Mouse (Mus musculus) lung, postnatal 0 days (tissue): ENCODE results near the gene Adora1. TPM values are rescaled to one million over a fixed set of nuclear protein-coding genes. Genes with fewer than 3 reads are reported as not detected.

Source experiments
- ATAC-seq: fragments of 200-750 bp; cut with Nextera tagmentation; 2 replicates; pipeline ENCODE4 v1.8.0; 2017; ENCODE audit warnings: moderate library complexity
- DNase-seq: peaks from one replicate; pipeline ENCODE4 v3.0.0-alpha.2; 2016; ENCODE audit warnings: low spot score
- H3K27ac ChIP-seq: fragments of 300-500 bp; sonication (generic); 2 replicates; pipeline ENCODE4 v1.5.1; 2014; ENCODE audit warnings: antibody characterized with exemption, mild to moderate bottlenecking, low read length, mixed read lengths
- H3K27me3 ChIP-seq: fragments of 300-500 bp; sonication (generic); replicated peaks from 2 replicates; pipeline ENCODE4 v1.6.1; 2014; ENCODE audit warnings: low read length, mixed read lengths; ENCODE audit not compliant: insufficient read depth
- H3K36me3 ChIP-seq: fragments of 300-500 bp; sonication (generic); 2 replicates; pipeline ENCODE4 v1.6.1; 2014; ENCODE audit warnings: low read length, mixed read lengths; ENCODE audit not compliant: insufficient read depth
- H3K4me1 ChIP-seq: fragments of 300-500 bp; sonication (generic); 2 replicates; pipeline ENCODE4 v1.6.1; 2014; ENCODE audit warnings: antibody characterized with exemption, low read depth, low read length, mixed read lengths; ENCODE audit not compliant: insufficient read depth
- H3K4me2 ChIP-seq: fragments of 300-500 bp; sonication (generic); replicated peaks from 2 replicates; pipeline ENCODE4 v1.6.1; 2014; ENCODE audit warnings: low read depth, mild to moderate bottlenecking, low read length, moderate library complexity, mixed read lengths
- H3K4me3 ChIP-seq: fragments of 300-500 bp; sonication (generic); 2 replicates; pipeline ENCODE4 v1.5.1; 2014; ENCODE audit warnings: low read depth, low read length
- H3K9ac ChIP-seq: fragments of 300-500 bp; sonication (generic); replicated peaks from 2 replicates; pipeline ENCODE4 v1.6.1; 2014; ENCODE audit warnings: low read depth, mild to moderate bottlenecking
- H3K9me3 ChIP-seq: fragments of 300-500 bp; sonication (generic); 2 replicates; pipeline ENCODE4 v1.6.1; 2016; ENCODE audit warnings: low read length, mixed read lengths
- CTCF ChIP-seq: IDR thresholded peaks from 2 replicates; pipeline ENCODE4 v1.5.1; 2016; ENCODE audit warnings: antibody characterized with exemption, mild to moderate bottlenecking
- EP300 ChIP-seq: IDR thresholded peaks from 2 replicates; pipeline ENCODE4 v1.6.1; 2016; ENCODE audit warnings: antibody characterized with exemption, mild to moderate bottlenecking, control low read depth
- WGBS: fragments of 180-500 bp; shearing (Covaris S2); extraction: QIAGEN DNeasy Blood & Tissue Kit; methylation state at CpG from one replicate; pipeline ENCODE4 v1.1.7; 2014; 5-methylcytosine and 5-hydroxymethylcytosine counted together
- polyA plus RNA-seq: library from polyadenylated mRNA; unstranded; fragments of >200 nt; fragmentation: Nextera tagmentation; extraction: Ambion mirVana; gene quantifications from 2 replicates; pipeline ENCODE4 v1.2.1, GENCODE M21; 2015

The Adora1 gene
- 4.8 and 4.9 TPM in 2 replicates for polyA plus RNA-seq

DNA sequence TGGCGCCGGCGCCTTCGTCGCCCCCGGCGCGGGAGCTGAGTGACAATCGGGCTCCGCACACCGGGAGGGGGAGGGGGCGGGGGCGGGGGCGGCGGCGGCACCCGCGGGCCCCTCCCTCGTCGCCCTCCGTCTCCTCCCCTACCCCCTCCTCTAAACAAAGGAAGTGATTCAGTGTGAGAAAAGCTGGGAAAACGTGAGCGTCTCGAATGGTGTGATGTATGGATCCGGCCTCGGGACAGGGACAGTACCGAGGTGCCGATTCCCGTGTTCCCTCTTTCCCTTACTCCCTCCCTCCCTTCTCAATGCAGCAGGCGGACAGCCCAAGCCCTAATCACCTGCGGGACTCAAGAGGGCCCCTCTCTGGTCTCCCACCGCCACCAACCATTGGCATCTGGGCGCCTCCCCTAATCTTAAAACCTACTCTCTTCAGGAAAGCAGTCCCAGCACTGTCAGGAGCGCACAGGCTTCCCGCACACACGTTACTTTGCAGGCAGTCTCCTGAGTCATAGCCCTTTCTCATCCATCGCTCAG lies at the start of gene Adora1:
Gene Adora1, minus strand, starts transcription at position 41 of the 531 bp plus-strand sequence.
- ATAC-seq = no peak; the same call in 1 of the 2 replicates
- H3K4me3 ChIP-seq = peak within 1 kb of the TSS; percentile 30
- peaks cover 13% of the 10 kb centered on the region; the same call in 1 of the 2 replicates for H3K4me1 ChIP-seq
- DNase-seq = no peak
- peaks cover 17% of the 10 kb centered on the region for H3K27me3 ChIP-seq
- H3K4me2 ChIP-seq = peak within 1 kb of the TSS; percentile 72
- no peak within 1 kb of the TSS for H3K27ac ChIP-seq
- no peaks in the 10 kb centered on the region for H3K36me3 ChIP-seq
- TF ChIP-seq CTCF = no peak
- TF ChIP-seq EP300 = no peak
- no peaks in the 10 kb centered on the region for H3K9me3 ChIP-seq
- H3K9ac ChIP-seq = no peak within 1 kb of the TSS
- 4% methylated on average over 25 of the region's 37 CpGs for WGBS

GRCm38 (mm10) chr1:134283108-134283507 lies 47.9 kb upstream of the Adora1 start:
- Histone ChIP-seq H3K9ac (no peak overlapping the region), H3K4me3 (no peak overlapping the region), H3K36me3 (no peaks in the 10 kb centered on the region), H3K4me1 (no peaks in the 10 kb centered on the region), H3K9me3 (no peaks in the 10 kb centered on the region), H3K27me3 (no peaks in the 10 kb centered on the region), H3K4me2 (no peak overlapping the region), H3K27ac (no peak overlapping the region)
- peak; percentile 75 for ATAC-seq
- peak; percentile 80 for DNase-seq
- 40% methylated on average over 1 of the region's 1 CpGs for WGBS
- TF ChIP-seq CTCF = no peak
- TF ChIP-seq EP300 = no peak

- Histone ChIP-seq H3K9me3 (no peaks in the 10 kb centered on the region), H3K27me3 (no peaks in the 10 kb centered on the region), H3K36me3 (no peaks in the 10 kb centered on the region), H3K4me1 (no peaks in the 10 kb centered on the region), H3K27ac (no peak overlapping the region), H3K4me2 (no peak overlapping the region), H3K9ac (no peak overlapping the region), H3K4me3 (no peak overlapping the region)
- 61% methylated on average over 3 of the region's 3 CpGs for WGBS
- no peak for ATAC-seq
- TF ChIP-seq EP300 (no peak), CTCF (no peak)
- no peak for DNase-seq
Observed at GRCm38 (mm10) chr1:134282342-134282741, 47.1 kb upstream of the Adora1 start.

DNA sequence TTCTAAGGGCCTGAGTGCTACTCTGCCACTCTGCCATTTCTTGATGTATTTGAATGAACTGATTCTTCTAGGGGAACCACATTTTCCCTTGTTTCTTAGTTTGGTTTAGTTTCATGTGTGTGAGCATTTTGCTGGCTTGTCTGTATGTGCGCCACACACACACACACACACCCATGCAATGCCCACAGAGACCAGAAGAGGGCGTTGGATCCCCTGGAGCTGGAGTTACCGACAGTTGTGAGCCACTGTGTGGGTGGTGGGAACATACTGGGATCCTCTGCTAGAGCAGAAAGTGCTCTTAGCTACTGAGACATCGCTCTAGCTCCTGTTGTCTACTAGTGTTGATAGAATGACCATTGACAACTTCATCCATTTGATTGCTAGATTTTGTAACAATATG lies 46.3 kb upstream of the Adora1 start:
- no peak overlapping the region for H3K27ac ChIP-seq
- no peak for ATAC-seq
- H3K27me3 ChIP-seq = no peaks in the 10 kb centered on the region
- H3K4me1 ChIP-seq = no peaks in the 10 kb centered on the region
- H3K4me3 ChIP-seq = no peak overlapping the region
- no peak for DNase-seq
- no peak overlapping the region for H3K4me2 ChIP-seq
- no peaks in the 10 kb centered on the region for H3K36me3 ChIP-seq
- TF ChIP-seq CTCF = peak; percentile 26; the same call in 1 of the 2 replicates
- TF ChIP-seq EP300 = no peak
- H3K9ac ChIP-seq = no peak overlapping the region
- WGBS = 67% methylated on average over 4 of the region's 4 CpGs
- no peaks in the 10 kb centered on the region for H3K9me3 ChIP-seq

DNA sequence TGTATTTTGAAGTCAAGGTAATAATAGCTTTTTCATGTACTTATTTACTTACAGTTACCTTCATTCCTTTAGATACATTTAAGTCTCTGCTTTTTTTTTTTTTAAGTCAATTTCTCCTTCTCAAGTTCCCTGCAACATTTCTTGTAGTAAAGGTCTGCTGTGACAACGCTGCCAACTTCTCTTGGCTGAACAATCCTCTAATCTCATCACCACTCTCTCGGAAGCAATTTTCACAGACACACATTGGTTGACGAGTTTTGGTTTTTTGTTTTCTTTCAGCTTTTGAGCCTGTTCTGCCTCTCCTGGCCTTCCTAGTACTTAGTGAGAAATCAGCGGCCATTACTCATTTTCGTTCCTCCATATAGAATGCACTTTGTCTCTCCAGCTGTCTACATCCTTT lies 44.9 kb upstream of the Adora1 start:
- Histone ChIP-seq H3K4me2 (no peak overlapping the region), H3K27me3 (no peaks in the 10 kb centered on the region), H3K9ac (no peak overlapping the region), H3K9me3 (no peaks in the 10 kb centered on the region), H3K4me3 (no peak overlapping the region), H3K4me1 (no peaks in the 10 kb centered on the region), H3K27ac (no peak overlapping the region), H3K36me3 (no peaks in the 10 kb centered on the region)
- 82% methylated on average over 5 of the region's 5 CpGs for WGBS
- TF ChIP-seq CTCF (no peak), EP300 (no peak)
- DNase-seq (no peak), ATAC-seq (no peak)

- no peaks in the 10 kb centered on the region for H3K36me3 ChIP-seq
- WGBS = 66% methylated on average over 7 of the region's 7 CpGs
- no peak overlapping the region for H3K4me3 ChIP-seq
- TF ChIP-seq CTCF = no peak
- no peak for TF ChIP-seq EP300
- H3K4me2 ChIP-seq = no peak overlapping the region
- no peaks in the 10 kb centered on the region for H3K9me3 ChIP-seq
- no peak overlapping the region; the same call in 1 of the 2 replicates for H3K27ac ChIP-seq
- DNase-seq (peak; percentile 65), ATAC-seq (peak; percentile 57)
- no peaks in the 10 kb centered on the region for H3K27me3 ChIP-seq
- H3K4me1 ChIP-seq = no peaks in the 10 kb centered on the region
- H3K9ac ChIP-seq = no peak overlapping the region
Observed at GRCm38 (mm10) chr1:134276823-134277222, 41.6 kb upstream of the Adora1 start.
